In genomic region chr3:96561946-96562681, GRCm38 (mm10) we compare ENCODE assay signal across 8 mouse cellular contexts. TPM values are rescaled to one million over a fixed set of nuclear protein-coding genes. Genes with fewer than 3 reads are reported as not detected.
DNase-seq lines count a peak whose midpoint lies in the region; ATAC-seq and TF ChIP-seq lines count a peak whose summit lies in the region.

No protein-coding gene starts in this region.

- no peak for TF ChIP-seq POLR2A in cortical plate, adult 2 months (IDR thresholded peaks at IDR 0.05; ENCODE audit: extremely low read depth, insufficient read depth, low read length)

- peaks cover 65% of the 10 kb centered on the region for H3K79me2 ChIP-seq in macrophage (ENCODE audit: inconsistent target)

- no peaks in the 10 kb centered on the region for H3K27me3 ChIP-seq in limb, embryonic 12.5 days
- H3K27me3 ChIP-seq in limb, embryonic 10.5 days (ENCODE audit: low read depth, poor library complexity, severe bottlenecking) = no peaks in the 10 kb centered on the region
- H3K27me3 ChIP-seq in intestine, embryonic 15.5 days (replicated peaks) = no peaks in the 10 kb centered on the region

- H3K4me2 ChIP-seq in limb, embryonic 12.5 days = no peak overlapping the region
- H3K4me2 ChIP-seq in intestine, embryonic 15.5 days (replicated peaks) = peak overlapping the region; percentile 38

- no peak for DNase-seq in limb, embryonic 10.5 days (ENCODE audit: low spot score)
- no peak for DNase-seq in layer of hippocampus, postnatal 25 days (ENCODE audit: extremely low spot score in 1 of 2, low spot score in 1 of 2)
- DNase-seq in ovary, postnatal 14 days (ENCODE audit: low spot score) = no peak
- no peak for DNase-seq in layer of hippocampus, adult 18-20 months (ENCODE audit: low spot score in 2 of 2)

- H3K4me1 ChIP-seq in limb, embryonic 12.5 days (replicated peaks) = peaks cover 41% of the 10 kb centered on the region
- peaks cover 53% of the 10 kb centered on the region for H3K4me1 ChIP-seq in limb, embryonic 10.5 days
- no peaks in the 10 kb centered on the region for H3K4me1 ChIP-seq in cortical plate, adult 2 months (ENCODE audit: control insufficient read depth, insufficient read depth, low read length)
- peaks cover 40% of the 10 kb centered on the region for H3K4me1 ChIP-seq in intestine, embryonic 15.5 days (replicated peaks)

- H3K9me3 ChIP-seq in limb, embryonic 12.5 days = no peaks in the 10 kb centered on the region
- H3K9me3 ChIP-seq in limb, embryonic 10.5 days (replicated peaks) = no peaks in the 10 kb centered on the region
- no peaks in the 10 kb centered on the region for H3K9me3 ChIP-seq in intestine, embryonic 15.5 days

- no peak overlapping the region for H3K9ac ChIP-seq in limb, embryonic 12.5 days (replicated peaks)
- no peak overlapping the region for H3K9ac ChIP-seq in intestine, embryonic 15.5 days

- no peak overlapping the region for H3K4me3 ChIP-seq in limb, embryonic 12.5 days (replicated peaks)
- no peak overlapping the region for H3K4me3 ChIP-seq in limb, embryonic 10.5 days
- H3K4me3 ChIP-seq in cortical plate, adult 2 months (ENCODE audit: insufficient read depth, low read length) = no peak overlapping the region
- no peak overlapping the region for H3K4me3 ChIP-seq in intestine, embryonic 15.5 days (replicated peaks)
- peak overlapping the region; percentile 98 for H3K4me3 ChIP-seq in macrophage (ENCODE audit: inconsistent target)

- WGBS in limb, embryonic 12.5 days = 69% methylated on average over 10 of the region's 10 CpGs
- WGBS in limb, embryonic 10.5 days = 72% methylated on average over 10 of the region's 10 CpGs
- 36% methylated on average over 10 of the region's 10 CpGs for WGBS in intestine, embryonic 15.5 days
- 29% methylated on average over 10 of the region's 10 CpGs for WGBS in macrophage (ENCODE audit: missing documents)

- H3K36me3 ChIP-seq in limb, embryonic 12.5 days = peaks cover 24% of the 10 kb centered on the region
- peaks cover 24% of the 10 kb centered on the region for H3K36me3 ChIP-seq in limb, embryonic 10.5 days
- peaks cover 9% of the 10 kb centered on the region; the same call in 1 of the 2 replicates for H3K36me3 ChIP-seq in intestine, embryonic 15.5 days
- peaks cover 17% of the 10 kb centered on the region; the same call in 1 of the 2 replicates for H3K36me3 ChIP-seq in macrophage (ENCODE audit: inconsistent target)

- ATAC-seq in limb, embryonic 12.5 days (ENCODE audit: insufficient number of reproducible peaks, insufficient read depth, low FRiP score, low TSS enrichment, low read depth) = no peak
- no peak for ATAC-seq in intestine, embryonic 15.5 days

- TF ChIP-seq CTCF in cortical plate, adult 2 months (IDR thresholded peaks at IDR 0.05; ENCODE audit: extremely low read depth, insufficient read depth, low read length) = no peak

- peak overlapping the region; percentile 47 for H3K27ac ChIP-seq in limb, embryonic 12.5 days
- H3K27ac ChIP-seq in limb, embryonic 10.5 days = no peak overlapping the region
- H3K27ac ChIP-seq in cortical plate, adult 2 months (ENCODE audit: insufficient read depth, low read length) = peak overlapping the region; percentile 35; the same call in 1 of the 2 replicates
- H3K27ac ChIP-seq in intestine, embryonic 15.5 days = peak overlapping the region; percentile 74
- H3K27ac ChIP-seq in macrophage = peak overlapping the region; percentile 100

RNA-seq across cellular contexts. Expression of gene Txnip, which starts 4.4 kb away (rescaled TPM):
- polyA plus RNA-seq in limb, embryonic 12.5 days (2016; fragmentation: Nextera tagmentation; extraction: Ambion mirVana) = 68.2 and 70.9 TPM in 2 replicates
- 28.5 and 43.4 TPM in 2 replicates for polyA plus RNA-seq in limb, embryonic 10.5 days (2016; fragmentation: Nextera tagmentation; extraction: Ambion mirVana)
- polyA plus RNA-seq in cortical plate, adult 2 months (2012; rRNA removed) = 31.4 and 38.5 TPM in 2 replicates
- 136 and 146 TPM in 2 replicates for polyA plus RNA-seq in intestine, embryonic 15.5 days (2015; fragmentation: Nextera tagmentation; extraction: Ambion mirVana)
- total RNA-seq in macrophage (2018; cell fraction: chromatin; rRNA removed) = 100 to 1,000 TPM in 9 of 26 experiments, 10 to 100 TPM in 16, 1 to 10 TPM in 1; 8.8 to 741 (median 70.0) TPM
- total RNA-seq in macrophage (2018; cell fraction: cytosol; rRNA removed) = 100 to 1,000 TPM in 16 of 26 experiments, 10 to 100 TPM in 10; 12.9 to 504 (median 163) TPM
- total RNA-seq in macrophage (2018; cell fraction: nucleus; rRNA removed) = 100 to 1,000 TPM in 11 of 26 experiments, 10 to 100 TPM in 15; 14.5 to 587 (median 82.2) TPM
- polyA plus RNA-seq in macrophage (2018) = 198 to 536 TPM (median 239 TPM) in 3 replicates
- 10 to 100 TPM; 20.7 to 25.0 TPM for total RNA-seq in layer of hippocampus, postnatal 25 days (2021)
- total RNA-seq in layer of hippocampus, adult 18-20 months (2021) = 10 to 100 TPM; 28.1 to 34.8 TPM

RNA-seq across cellular contexts. Expression of gene Gm16253, which starts 14.7 kb away (rescaled TPM):
- 0.72 and 1.5 TPM in 2 replicates for polyA plus RNA-seq in limb, embryonic 12.5 days (2016; fragmentation: Nextera tagmentation; extraction: Ambion mirVana)
- polyA plus RNA-seq in limb, embryonic 10.5 days (2016; fragmentation: Nextera tagmentation; extraction: Ambion mirVana) = 0.60 and 2.0 TPM in 2 replicates
- not detected in 2 replicates for polyA plus RNA-seq in cortical plate, adult 2 months (2012; rRNA removed)
- 0.67 and 1.5 TPM in 2 replicates for polyA plus RNA-seq in intestine, embryonic 15.5 days (2015; fragmentation: Nextera tagmentation; extraction: Ambion mirVana)
- not detected for total RNA-seq in macrophage (2018; cell fraction: chromatin; rRNA removed)
- under 1 TPM in 8 of 26 experiments, not detected in 18; 0.19 to 0.52 (median 0.36) TPM for total RNA-seq in macrophage (2018; cell fraction: cytosol; rRNA removed)
- not detected for total RNA-seq in macrophage (2018; cell fraction: nucleus; rRNA removed)
- polyA plus RNA-seq in macrophage (2018) = not detected in 3 replicates
- total RNA-seq in layer of hippocampus, postnatal 25 days (2021) = not detected
- total RNA-seq in layer of hippocampus, adult 18-20 months (2021) = not detected

RNA-seq across cellular contexts. Expression of gene Polr3gl, which starts 31.9 kb away (rescaled TPM):
- polyA plus RNA-seq in limb, embryonic 12.5 days (2016; fragmentation: Nextera tagmentation; extraction: Ambion mirVana) = 48.5 and 50.4 TPM in 2 replicates
- polyA plus RNA-seq in limb, embryonic 10.5 days (2016; fragmentation: Nextera tagmentation; extraction: Ambion mirVana) = 27.2 and 42.1 TPM in 2 replicates
- polyA plus RNA-seq in cortical plate, adult 2 months (2012; rRNA removed) = 44.5 and 55.9 TPM in 2 replicates
- polyA plus RNA-seq in intestine, embryonic 15.5 days (2015; fragmentation: Nextera tagmentation; extraction: Ambion mirVana) = 26.5 and 31.3 TPM in 2 replicates
- 100 to 1,000 TPM in 4 of 26 experiments, 10 to 100 TPM in 22; 12.2 to 172 (median 71.1) TPM for total RNA-seq in macrophage (2018; cell fraction: chromatin; rRNA removed)
- 10 to 100 TPM; 19.2 to 53.8 (median 30.2) TPM for total RNA-seq in macrophage (2018; cell fraction: cytosol; rRNA removed)
- total RNA-seq in macrophage (2018; cell fraction: nucleus; rRNA removed) = 10 to 100 TPM; 16.6 to 93.9 (median 44.1) TPM
- 31.8 to 127 TPM (median 41.1 TPM) in 3 replicates for polyA plus RNA-seq in macrophage (2018)
- total RNA-seq in layer of hippocampus, postnatal 25 days (2021) = 10 to 100 TPM; 23.8 to 29.7 TPM
- 10 to 100 TPM; 28.7 to 31.6 TPM for total RNA-seq in layer of hippocampus, adult 18-20 months (2021)

RNA-seq across cellular contexts. Expression of gene Ankrd34a, which starts 34.3 kb away (rescaled TPM):
- polyA plus RNA-seq in limb, embryonic 12.5 days (2016; fragmentation: Nextera tagmentation; extraction: Ambion mirVana) = 1.5 and 2.2 TPM in 2 replicates
- 0.73 and 0.96 TPM in 2 replicates for polyA plus RNA-seq in limb, embryonic 10.5 days (2016; fragmentation: Nextera tagmentation; extraction: Ambion mirVana)
- polyA plus RNA-seq in cortical plate, adult 2 months (2012; rRNA removed) = 61.6 and 61.9 TPM in 2 replicates
- 1.9 and 2.3 TPM in 2 replicates for polyA plus RNA-seq in intestine, embryonic 15.5 days (2015; fragmentation: Nextera tagmentation; extraction: Ambion mirVana)
- under 1 TPM in 1 of 26 experiments, not detected in 25; 0.32 TPM for total RNA-seq in macrophage (2018; cell fraction: chromatin; rRNA removed)
- total RNA-seq in macrophage (2018; cell fraction: cytosol; rRNA removed) = under 1 TPM in 10 of 26 experiments, not detected in 16; 0.03 to 0.22 (median 0.09) TPM
- under 1 TPM in 2 of 26 experiments, not detected in 24; 0.29 to 0.31 TPM for total RNA-seq in macrophage (2018; cell fraction: nucleus; rRNA removed)
- polyA plus RNA-seq in macrophage (2018) = 0.07 to 0.15 TPM in 2 of 3 replicates, not detected in the other
- 10 to 100 TPM; 50.9 to 62.3 TPM for total RNA-seq in layer of hippocampus, postnatal 25 days (2021)
- total RNA-seq in layer of hippocampus, adult 18-20 months (2021) = 10 to 100 TPM; 55.7 to 56.8 TPM

RNA-seq across cellular contexts. Expression of gene Hfe2, which starts 37.1 kb away (rescaled TPM):
- 7.8 and 8.5 TPM in 2 replicates for polyA plus RNA-seq in limb, embryonic 12.5 days (2016; fragmentation: Nextera tagmentation; extraction: Ambion mirVana)
- polyA plus RNA-seq in limb, embryonic 10.5 days (2016; fragmentation: Nextera tagmentation; extraction: Ambion mirVana) = 0.58 and 0.84 TPM in 2 replicates
- polyA plus RNA-seq in cortical plate, adult 2 months (2012; rRNA removed) = 1.4 and 1.5 TPM in 2 replicates
- polyA plus RNA-seq in intestine, embryonic 15.5 days (2015; fragmentation: Nextera tagmentation; extraction: Ambion mirVana) = 0.29 and 0.37 TPM in 2 replicates
- total RNA-seq in macrophage (2018; cell fraction: chromatin; rRNA removed) = not detected
- not detected for total RNA-seq in macrophage (2018; cell fraction: cytosol; rRNA removed)
- not detected for total RNA-seq in macrophage (2018; cell fraction: nucleus; rRNA removed)
- not detected in 3 replicates for polyA plus RNA-seq in macrophage (2018)
- under 1 TPM in 1 of 2 experiments, not detected in 1; 0.12 TPM for total RNA-seq in layer of hippocampus, postnatal 25 days (2021)
- under 1 TPM; 0.25 to 0.30 TPM for total RNA-seq in layer of hippocampus, adult 18-20 months (2021)
